Mouse (Mus musculus) mesoderm, embryonic 11.5 days (tissue): ENCODE results near the gene Gna15.

Source experiments
- DNase-seq: peaks from one replicate; pipeline ENCODE4 v3.0.0-alpha.2; 2012; ENCODE audit warnings: low read depth, low spot score

Gene Gna15

GRCm38 (mm10) chr10:81553807-81554755 lies 30.1 kb upstream of the Gna15 start:
- DNase-seq = no peak

- DNase-seq = no peak
Observed at GRCm38 (mm10) chr10:81553232-81553631, 29.2 kb upstream of the Gna15 start.

- peak; percentile 82 for DNase-seq
Observed at GRCm38 (mm10) chr10:81551597-81552102, 27.6 kb upstream of the Gna15 start.

GRCm38 (mm10) chr10:81550257-81550656 lies 26.2 kb upstream of the Gna15 start:
- DNase-seq = peak; percentile 79

- no peak for DNase-seq
Observed at GRCm38 (mm10) chr10:81548944-81549343, 24.9 kb upstream of the Gna15 start.

GRCm38 (mm10) chr10:81546788-81547571 lies 23.0 kb upstream of the Gna15 start:
- no peak for DNase-seq

- DNase-seq = no peak
Observed at GRCm38 (mm10) chr10:81546332-81546731, 22.3 kb upstream of the Gna15 start.

GRCm38 (mm10) chr10:81545161-81545747 lies 21.2 kb upstream of the Gna15 start, which contains the start of gene Gna11:
Gene Gna11, minus strand, starts transcription at chr10:81545190.
- peak; percentile 100 for DNase-seq

GRCm38 (mm10) chr10:81544296-81545160 lies 20.5 kb upstream of the Gna15 start:
- no peak for DNase-seq

- DNase-seq = no peak
Observed at GRCm38 (mm10) chr10:81543633-81544032, 19.6 kb upstream of the Gna15 start.

- no peak for DNase-seq
Observed at GRCm38 (mm10) chr10:81542727-81543460, 18.9 kb upstream of the Gna15 start.

- DNase-seq = no peak
Observed at GRCm38 (mm10) chr10:81541803-81542202, 17.8 kb upstream of the Gna15 start.

GRCm38 (mm10) chr10:81541363-81541762 lies 17.3 kb upstream of the Gna15 start:
- DNase-seq = no peak

- no peak for DNase-seq
Observed at GRCm38 (mm10) chr10:81538321-81539048, 14.5 kb upstream of the Gna15 start.

- DNase-seq = no peak
Observed at GRCm38 (mm10) chr10:81537429-81537828, 13.4 kb upstream of the Gna15 start.

GRCm38 (mm10) chr10:81536734-81537133 lies 12.7 kb upstream of the Gna15 start:
- no peak for DNase-seq

GRCm38 (mm10) chr10:81534826-81535225 lies 10.8 kb upstream of the Gna15 start:
- no peak for DNase-seq

- peak; percentile 76 for DNase-seq
Observed at GRCm38 (mm10) chr10:81526779-81527178, 2.8 kb upstream of the Gna15 start.

GRCm38 (mm10) chr10:81525017-81525694 lies 1.1 kb upstream of the Gna15 start:
- no peak for DNase-seq
